Mouse (Mus musculus) midbrain, embryonic 10.5 days (tissue): ENCODE measurements at regions not wholly inside any gene's neighbourhood (a gene's known extent, or its start where the extent isn't known, plus 50 kb on each side); places are given as distances from the start of the nearest gene placed in this dataset.
A peak's percentile ranks its signal among the peaks of the same experiment; 100 is the strongest.

Source experiments
- DNase-seq: peaks from one replicate; pipeline ENCODE4 v3.0.0-alpha.2; 2017; ENCODE audit warnings: low spot score
- H3K27ac ChIP-seq: fragments of 300-500 bp; sonication (generic); replicated peaks from 2 replicates; pipeline ENCODE4 v1.5.1; 2016; ENCODE audit warnings: mild to moderate bottlenecking
- H3K27me3 ChIP-seq: fragments of 300-500 bp; sonication (generic); 2 replicates; pipeline ENCODE4 v1.6.1; 2016; ENCODE audit warnings: low read depth, mild to moderate bottlenecking; ENCODE audit not compliant: poor library complexity, severe bottlenecking
- H3K36me3 ChIP-seq: fragments of 300-500 bp; sonication (generic); 2 replicates; pipeline ENCODE4 v1.6.1; 2016; ENCODE audit warnings: mild to moderate bottlenecking, moderate library complexity
- H3K4me1 ChIP-seq: fragments of 300-500 bp; sonication (generic); 2 replicates; pipeline ENCODE4 v1.6.1; 2016
- H3K4me3 ChIP-seq: fragments of 300-500 bp; sonication (generic); 2 replicates; pipeline ENCODE4 v1.5.1; 2016; ENCODE audit warnings: mild to moderate bottlenecking, moderate library complexity
- H3K9me3 ChIP-seq: fragments of 300-500 bp; sonication (generic); replicated peaks from 2 replicates; pipeline ENCODE4 v1.6.1; 2016; ENCODE audit warnings: mild to moderate bottlenecking
- WGBS: fragments of 180-500 bp; shearing (Covaris S2); methylation state at CpG from one replicate; pipeline ENCODE4 v1.1.7; 2016; 5-methylcytosine and 5-hydroxymethylcytosine counted together

DNA sequence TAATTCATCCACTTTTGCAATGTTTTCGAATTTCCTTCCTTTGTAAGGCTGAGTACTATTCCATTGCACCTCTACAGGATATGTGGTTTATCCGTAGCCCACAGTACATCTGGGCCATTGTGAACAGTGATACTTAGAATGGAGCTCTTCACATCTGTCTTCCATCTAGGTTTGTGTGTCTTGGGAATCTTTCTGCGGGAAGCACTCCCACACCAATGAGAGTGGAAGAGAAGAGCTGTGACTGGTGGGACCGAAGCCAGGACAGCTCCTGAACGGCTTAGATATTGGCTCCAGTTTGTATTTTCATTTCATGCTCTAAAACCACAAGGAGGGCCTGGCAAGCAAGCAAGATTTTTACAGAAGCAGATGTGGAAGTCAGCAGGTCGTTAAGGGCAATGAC, 323.1 kb downstream of the 3100002H09Rik start:
- DNase-seq, result no peak
- 91% methylated on average over 6 of the region's 6 CpGs for WGBS
- peaks cover 30% of the 10 kb centered on the region for H3K4me1 ChIP-seq
- H3K4me3 ChIP-seq, result no peak overlapping the region
- H3K27me3 ChIP-seq, result peaks cover 20% of the 10 kb centered on the region; the same call in 1 of the 2 replicates
- H3K27ac ChIP-seq, result no peak overlapping the region
- H3K36me3 ChIP-seq, result no peaks in the 10 kb centered on the region
- no peaks in the 10 kb centered on the region for H3K9me3 ChIP-seq

DNA sequence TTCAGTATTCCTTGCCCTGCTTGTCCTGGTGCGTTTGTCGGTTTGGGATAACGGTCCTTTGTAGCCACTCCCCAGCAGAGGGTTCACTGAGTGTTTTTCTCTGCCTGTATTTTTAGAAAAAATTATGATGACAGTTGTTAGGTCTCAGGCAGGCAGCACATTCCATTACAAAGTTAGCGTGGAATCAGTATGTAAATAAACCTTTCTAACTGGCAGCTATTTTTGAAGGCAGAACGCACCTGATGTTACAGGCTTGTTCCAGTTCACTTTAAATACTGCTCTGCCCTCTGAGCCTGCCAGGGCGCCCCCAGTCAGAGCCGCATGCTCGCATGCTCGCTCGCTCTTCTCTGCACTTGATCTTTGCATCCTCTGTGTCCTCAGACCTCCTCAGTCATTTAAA, 331.9 kb downstream of the 3100002H09Rik start:
- no peak for DNase-seq
- Histone ChIP-seq H3K4me3 (peak overlapping the region; percentile 61; the same call in 1 of the 2 replicates), H3K36me3 (no peaks in the 10 kb centered on the region), H3K27ac (peak overlapping the region; percentile 97), H3K27me3 (peaks cover 42% of the 10 kb centered on the region), H3K4me1 (peaks cover 42% of the 10 kb centered on the region), H3K9me3 (no peaks in the 10 kb centered on the region)
- 4% methylated on average over 10 of the region's 10 CpGs for WGBS

DNA sequence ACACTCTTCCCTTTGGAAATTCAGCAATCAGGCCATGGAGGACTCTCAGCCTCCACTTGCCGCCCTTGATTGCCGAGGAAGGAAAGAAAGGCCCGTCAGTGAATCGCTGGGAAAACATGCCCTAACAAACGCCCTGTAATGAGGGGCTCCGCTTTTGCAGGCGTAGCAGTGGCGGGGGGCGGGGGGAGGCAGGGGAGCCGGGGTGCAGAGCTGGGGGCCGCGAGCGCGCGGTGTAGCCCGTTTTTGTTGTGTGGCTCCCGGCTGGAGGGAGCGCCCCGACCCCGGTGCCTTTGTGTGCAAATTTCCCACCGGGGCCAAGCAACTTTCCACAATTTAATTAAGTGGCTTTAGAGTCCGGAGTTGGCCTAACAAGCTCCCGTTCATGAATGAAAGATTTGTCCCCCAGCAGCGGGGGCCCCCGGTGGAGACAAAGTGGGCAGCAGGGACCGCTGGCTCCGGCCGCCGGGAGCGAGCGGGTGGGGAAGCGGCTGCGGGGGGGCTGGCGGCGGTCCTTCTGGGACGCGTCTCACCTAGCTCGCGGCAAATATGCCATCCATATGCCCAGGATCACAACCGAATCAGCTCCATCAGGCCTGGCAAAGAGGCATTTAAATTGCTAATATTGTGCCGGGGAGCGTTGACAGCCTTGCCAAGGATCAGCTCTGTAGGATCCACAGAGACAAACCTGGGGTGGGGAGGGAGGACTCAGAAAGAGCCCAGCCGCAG, 333.0 kb downstream of the 3100002H09Rik start:
- Histone ChIP-seq H3K27me3 (peaks cover 44% of the 10 kb centered on the region), H3K4me3 (peak overlapping the region; percentile 61), H3K27ac (peak overlapping the region; percentile 97), H3K4me1 (peaks cover 42% of the 10 kb centered on the region), H3K36me3 (no peaks in the 10 kb centered on the region), H3K9me3 (no peaks in the 10 kb centered on the region)
- under 1% methylated on average over 43 of the region's 43 CpGs for WGBS
- DNase-seq, result peak; percentile 69

DNA sequence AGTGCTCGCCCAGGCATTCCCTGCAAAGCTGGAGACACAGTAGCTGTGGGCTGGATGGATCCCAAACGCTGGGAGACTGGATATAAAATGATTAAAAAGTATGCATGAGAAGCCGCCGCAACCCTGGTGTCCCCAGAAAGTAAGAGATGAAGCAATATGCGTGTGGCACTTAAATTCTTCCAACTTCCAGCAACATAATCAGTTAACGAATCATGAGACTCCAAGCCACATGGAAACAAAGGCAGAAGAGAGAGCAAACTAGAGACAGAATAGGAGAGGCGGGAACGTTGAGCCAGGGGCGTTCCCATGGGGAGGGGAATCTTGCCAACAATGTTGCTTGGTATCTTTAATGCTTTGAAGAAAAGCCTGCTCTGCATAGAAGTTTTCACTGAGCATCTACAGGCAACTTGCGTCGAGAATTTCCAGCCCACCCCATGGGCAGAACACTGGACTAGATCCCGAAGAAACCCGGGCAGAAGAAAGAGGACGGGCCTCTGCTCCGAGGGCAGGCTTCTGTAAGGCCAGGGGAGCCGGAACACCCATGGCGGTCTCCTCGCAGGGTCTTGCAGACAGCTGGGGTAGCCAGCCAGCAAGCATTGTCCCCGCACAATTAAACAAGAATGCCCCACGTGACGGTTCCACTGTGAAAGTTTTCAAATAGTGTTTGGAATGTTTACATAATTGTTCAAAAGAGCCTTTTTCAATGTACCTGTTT, 333.7 kb downstream of the 3100002H09Rik start:
- 3% methylated on average over 21 of the region's 21 CpGs for WGBS
- peak; percentile 78 for DNase-seq

DNA sequence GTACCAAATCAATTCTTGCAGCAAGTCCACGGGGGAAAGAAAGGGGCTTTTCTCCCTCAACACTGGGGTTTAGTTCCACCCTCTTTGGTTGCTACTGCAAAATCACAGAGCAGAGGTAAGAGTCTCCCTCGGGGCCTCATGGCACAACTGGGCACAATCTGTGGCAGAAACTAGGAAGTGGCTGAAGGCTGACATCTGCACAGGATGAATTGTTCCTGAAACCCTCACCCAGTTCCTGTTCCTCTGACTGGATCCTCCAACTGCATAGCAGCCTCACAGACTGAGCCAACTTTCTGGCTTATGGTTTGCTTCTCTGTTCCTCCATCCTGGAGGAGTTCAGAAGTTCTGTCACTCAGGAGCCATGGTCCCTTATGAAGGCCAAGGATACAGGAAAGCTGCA, 338.6 kb downstream of the 3100002H09Rik start:
- Histone ChIP-seq H3K9me3 (no peaks in the 10 kb centered on the region), H3K27ac (no peak overlapping the region), H3K4me3 (no peak overlapping the region), H3K27me3 (peaks cover 54% of the 10 kb centered on the region), H3K36me3 (no peaks in the 10 kb centered on the region), H3K4me1 (peaks cover 31% of the 10 kb centered on the region)
- 86% methylated on average over 2 of the region's 2 CpGs for WGBS
- DNase-seq, result no peak

More for the DNA sequence above, 333.7 kb downstream of the 3100002H09Rik start:
- H3K27ac ChIP-seq, result peak overlapping the region; percentile 97
- peaks cover 42% of the 10 kb centered on the region for H3K4me1 ChIP-seq
- no peaks in the 10 kb centered on the region for H3K36me3 ChIP-seq
- no peaks in the 10 kb centered on the region for H3K9me3 ChIP-seq
- peak overlapping the region; percentile 61 for H3K4me3 ChIP-seq
- peaks cover 49% of the 10 kb centered on the region for H3K27me3 ChIP-seq

DNA sequence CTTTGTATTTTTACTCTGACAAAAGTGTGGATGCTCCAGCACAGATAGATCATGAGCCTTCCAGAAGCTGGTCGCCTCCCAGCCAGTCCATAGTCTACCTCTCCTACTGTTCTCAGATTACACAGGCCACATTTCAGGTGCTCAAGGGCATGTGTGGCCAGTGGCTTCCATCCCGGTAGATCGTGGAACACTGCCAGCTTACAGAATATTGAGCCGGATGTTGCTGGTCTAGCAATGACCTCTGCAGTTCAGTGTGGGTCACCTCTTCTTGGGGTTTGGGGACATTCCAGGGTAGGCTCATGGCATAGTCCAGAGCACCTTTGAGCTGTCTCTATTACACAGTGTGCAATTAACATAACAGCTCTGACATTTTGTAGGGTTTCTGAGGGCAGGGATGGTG, 342.2 kb downstream of the 3100002H09Rik start:
- peaks cover 34% of the 10 kb centered on the region for H3K4me1 ChIP-seq
- no peaks in the 10 kb centered on the region for H3K9me3 ChIP-seq
- no peaks in the 10 kb centered on the region for H3K36me3 ChIP-seq
- H3K27ac ChIP-seq, result peak overlapping the region; percentile 25; the same call in 1 of the 2 replicates
- H3K4me3 ChIP-seq, result no peak overlapping the region
- no peak for DNase-seq
- 88% methylated on average over 4 of the region's 4 CpGs for WGBS
- peaks cover 37% of the 10 kb centered on the region for H3K27me3 ChIP-seq

DNA sequence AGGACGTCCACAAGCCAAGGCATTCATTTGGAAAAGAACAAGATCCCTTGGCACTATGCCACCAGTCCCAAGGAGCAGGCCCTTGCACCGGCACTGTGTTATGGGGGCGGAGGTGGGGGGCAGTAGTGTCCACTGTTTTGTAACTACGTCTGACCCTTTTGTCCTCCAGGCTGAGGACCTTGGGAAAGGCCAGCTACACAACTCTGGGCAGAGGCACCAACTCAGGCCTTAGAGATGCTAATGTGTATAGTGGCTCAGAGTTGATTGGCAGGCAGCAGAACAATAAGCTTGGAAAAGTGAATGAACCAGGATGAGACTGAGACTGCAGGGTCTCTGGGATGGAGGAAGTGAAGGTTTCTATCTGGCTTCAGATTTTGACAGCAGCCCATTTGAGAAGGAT, 344.0 kb downstream of the 3100002H09Rik start:
- WGBS, result 25% methylated on average over 4 of the region's 4 CpGs
- peaks cover 7% of the 10 kb centered on the region; the same call in 1 of the 2 replicates for H3K9me3 ChIP-seq
- H3K4me3 ChIP-seq, result no peak overlapping the region
- peaks cover 34% of the 10 kb centered on the region for H3K4me1 ChIP-seq
- peaks cover 26% of the 10 kb centered on the region for H3K27me3 ChIP-seq
- no peaks in the 10 kb centered on the region for H3K36me3 ChIP-seq
- DNase-seq, result peak; percentile 71
- H3K27ac ChIP-seq, result peak overlapping the region; percentile 93

DNA sequence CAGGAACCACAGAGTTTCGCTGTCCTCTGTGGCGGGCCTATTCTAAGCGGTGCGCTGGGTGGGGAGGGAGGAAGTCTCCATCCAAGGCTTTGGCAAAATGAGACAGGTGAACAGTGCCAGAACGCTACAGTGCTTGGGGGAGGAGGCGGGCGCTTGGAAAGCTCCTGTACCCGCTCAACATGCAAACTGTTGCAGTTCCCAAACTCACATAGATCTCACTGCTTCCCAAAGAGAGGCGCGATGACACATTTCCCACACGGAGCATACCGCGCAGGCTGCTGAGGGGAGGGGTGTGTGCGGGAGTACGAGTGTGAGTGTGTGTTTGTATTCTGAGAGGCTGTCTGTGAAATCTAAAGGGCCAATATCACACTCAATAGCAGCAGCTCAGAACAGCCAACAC, 345.1 kb downstream of the 3100002H09Rik start:
- WGBS, result 88% methylated on average over 15 of the region's 15 CpGs
- no peak for DNase-seq
- no peaks in the 10 kb centered on the region for H3K36me3 ChIP-seq
- peaks cover 21% of the 10 kb centered on the region for H3K27me3 ChIP-seq
- H3K4me3 ChIP-seq, result no peak overlapping the region
- H3K4me1 ChIP-seq, result peaks cover 34% of the 10 kb centered on the region
- H3K9me3 ChIP-seq, result peaks cover 7% of the 10 kb centered on the region; the same call in 1 of the 2 replicates
- H3K27ac ChIP-seq, result peak overlapping the region; percentile 93

DNA sequence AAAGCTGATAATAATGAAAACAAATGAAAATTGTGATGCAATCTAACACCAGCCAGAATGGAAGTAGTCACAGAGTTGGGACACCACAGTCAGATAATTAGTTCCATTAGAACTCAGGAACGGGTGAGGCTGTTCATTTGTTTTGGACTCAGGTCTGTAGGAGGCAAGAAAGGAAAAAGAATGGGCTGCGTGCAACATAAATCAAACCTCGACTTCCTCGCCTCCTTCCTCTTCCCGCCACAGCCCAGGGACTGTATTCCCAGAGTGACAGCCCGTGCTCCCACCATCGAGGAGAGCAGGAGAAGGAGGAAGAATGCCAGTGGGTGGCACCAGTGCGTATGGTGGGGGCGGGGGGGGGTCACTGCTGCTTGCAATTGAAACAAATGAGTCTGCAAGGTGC, 339.2 kb upstream of the 4930535I16Rik start:
- H3K27ac ChIP-seq, result peak overlapping the region; percentile 61; the same call in 1 of the 2 replicates
- peaks cover 55% of the 10 kb centered on the region for H3K27me3 ChIP-seq
- WGBS, result 58% methylated on average over 9 of the region's 9 CpGs
- peaks cover 39% of the 10 kb centered on the region for H3K4me1 ChIP-seq
- no peak for DNase-seq
- H3K9me3 ChIP-seq, result peaks cover 5% of the 10 kb centered on the region; the same call in 1 of the 2 replicates
- no peaks in the 10 kb centered on the region for H3K36me3 ChIP-seq
- no peak overlapping the region for H3K4me3 ChIP-seq

DNA sequence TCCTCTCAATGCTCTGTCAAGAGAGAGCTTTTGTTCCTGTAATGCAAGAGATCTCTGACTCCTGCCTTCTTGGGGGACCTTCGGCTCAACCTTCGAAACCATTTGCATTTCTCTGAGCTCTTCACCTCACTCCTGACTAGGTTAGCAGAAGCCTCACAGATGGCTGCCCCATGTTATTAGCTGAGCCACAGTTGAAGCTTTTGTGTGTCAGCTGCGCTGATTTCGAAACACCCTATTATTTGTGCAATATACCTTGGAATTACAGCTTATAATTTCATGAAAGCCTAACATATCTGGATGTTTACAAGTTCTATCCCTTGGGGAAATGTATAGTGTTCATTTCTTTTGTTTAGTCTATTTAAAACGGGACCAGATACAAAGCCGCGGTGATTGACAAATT, 338.7 kb upstream of the 4930535I16Rik start:
- DNase-seq, result no peak
- WGBS, result 83% methylated on average over 7 of the region's 7 CpGs
- no peaks in the 10 kb centered on the region for H3K36me3 ChIP-seq

DNA sequence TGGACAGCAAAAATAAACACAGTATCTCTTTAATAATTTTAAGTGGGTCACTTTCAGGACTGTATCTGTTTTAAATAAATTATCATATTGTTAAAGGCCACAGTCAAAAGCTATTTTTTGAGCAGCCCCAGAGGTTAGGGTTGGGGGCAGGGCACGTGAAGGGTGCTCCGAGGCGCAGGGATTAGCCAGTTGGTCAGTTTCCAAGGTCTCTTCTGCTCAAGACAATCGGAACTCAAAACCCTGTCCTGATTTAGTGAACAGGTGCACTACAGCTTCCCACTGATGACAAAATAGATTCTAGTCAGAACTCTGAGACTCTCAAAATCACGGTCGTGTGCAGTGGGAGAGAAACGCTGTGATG, 337.3 kb upstream of the 4930535I16Rik start:
- no peak for DNase-seq
- Histone ChIP-seq H3K27ac (peak overlapping the region; percentile 65; the same call in 1 of the 2 replicates), H3K27me3 (peaks cover 67% of the 10 kb centered on the region), H3K4me1 (peaks cover 39% of the 10 kb centered on the region), H3K9me3 (no peaks in the 10 kb centered on the region), H3K36me3 (no peaks in the 10 kb centered on the region), H3K4me3 (peak overlapping the region; percentile 30; the same call in 1 of the 2 replicates)
- 37% methylated on average over 7 of the region's 7 CpGs for WGBS

More for the DNA sequence above, 338.7 kb upstream of the 4930535I16Rik start:
- no peak overlapping the region for H3K27ac ChIP-seq
- peaks cover 39% of the 10 kb centered on the region for H3K4me1 ChIP-seq
- H3K27me3 ChIP-seq, result peaks cover 60% of the 10 kb centered on the region
- H3K9me3 ChIP-seq, result peaks cover under 1% of the 10 kb centered on the region; the same call in 1 of the 2 replicates
- no peak overlapping the region for H3K4me3 ChIP-seq

DNA sequence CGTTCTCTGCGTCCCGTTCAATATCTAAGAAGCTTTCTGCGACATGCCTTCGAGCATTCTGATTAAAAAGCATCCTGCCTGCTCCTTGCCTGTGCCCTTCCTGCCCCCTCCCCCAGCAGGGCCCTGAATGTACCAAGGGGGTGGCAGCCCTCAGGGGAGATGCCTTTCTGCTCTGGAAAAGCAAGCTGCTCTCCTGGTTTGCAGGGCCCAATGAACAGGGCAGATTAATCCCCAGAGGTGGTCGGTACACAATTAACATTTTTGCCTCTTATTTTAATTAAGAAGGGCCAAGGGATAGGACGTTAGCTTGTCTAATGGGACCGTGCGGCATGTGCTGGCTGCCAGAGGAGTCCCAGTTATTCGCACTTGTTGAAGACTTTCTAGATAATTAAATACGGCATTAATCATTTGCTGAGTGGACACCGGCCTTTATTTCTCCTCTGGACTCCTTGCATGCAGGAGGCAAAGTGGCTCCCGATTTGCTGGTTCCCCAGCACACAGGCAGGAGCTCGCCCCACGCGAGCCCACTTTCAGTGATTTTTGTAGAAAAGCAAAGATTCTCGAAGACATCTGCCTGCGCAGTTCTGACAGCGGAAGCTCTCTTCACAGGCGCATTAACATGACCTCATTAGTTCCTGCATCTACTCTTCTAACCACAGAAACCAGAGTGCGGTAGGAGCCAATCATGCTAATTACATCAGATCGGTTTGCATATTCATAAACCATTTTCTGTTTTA, 336.8 kb upstream of the 4930535I16Rik start:
- H3K9me3 ChIP-seq, result no peaks in the 10 kb centered on the region
- H3K27me3 ChIP-seq, result peaks cover 69% of the 10 kb centered on the region
- H3K36me3 ChIP-seq, result no peaks in the 10 kb centered on the region
- 35% methylated on average over 22 of the region's 22 CpGs for WGBS
- H3K4me3 ChIP-seq, result peak overlapping the region; percentile 30
- H3K4me1 ChIP-seq, result peaks cover 39% of the 10 kb centered on the region
- H3K27ac ChIP-seq, result peak overlapping the region; percentile 58
- peak; percentile 21 for DNase-seq
